Mouse (Mus musculus): ENCODE data around the gene Gm48551. TPM values are rescaled to one million over a fixed set of nuclear protein-coding genes. Genes with fewer than 3 reads are reported as not detected.

Gene Gm48551
- total and polyA plus RNA-seq, 2 experiments from 2014 or later: 0.88 to 10.2 TPM

- Histone ChIP-seq H3K9me3 (ENCODE audit: low read length) (no peaks in the 10 kb centered on the region), H3K4me1 (ENCODE audit: insufficient read depth, low read length) (no peaks in the 10 kb centered on the region), H3K27me3 (ENCODE audit: insufficient read depth, low read length) (no peaks in the 10 kb centered on the region), H3K4me2 (ENCODE audit: low read depth, low read length, poor library complexity, severe bottlenecking) (no peak overlapping the region), H3K36me3 (ENCODE audit: insufficient read depth, low read length) (peaks cover 27% of the 10 kb centered on the region), H3K27ac (ENCODE audit: low read depth, low read length) (no peak overlapping the region; the same call in 1 of the 2 replicates), H3K4me3 (ENCODE audit: low read depth, low read length) (no peak overlapping the region), H3K9ac (replicated peaks; ENCODE audit: low read length, poor library complexity, severe bottlenecking) (no peak overlapping the region)
- TF ChIP-seq CTCF (IDR thresholded peaks at IDR 0.05): no peak
- no peak for DNase-seq (ENCODE audit: low spot score)
- 57% methylated on average over 4 of the region's 5 CpGs for WGBS
- no peak for ATAC-seq (ENCODE audit: low FRiP score)
Measured at GRCm38 (mm10) chr10:81399296-81399695, 15.0 kb downstream of the Gm48551 start.

GRCm38 (mm10) chr10:81399798-81400308 lies 15.6 kb downstream of the Gm48551 start:
- H3K9me3 ChIP-seq (ENCODE audit: low read length): no peaks in the 10 kb centered on the region
- H3K4me2 ChIP-seq (ENCODE audit: low read depth, low read length, poor library complexity, severe bottlenecking): 0 out of 2 replicates have a peak overlapping the region, but pooled peaks have one; percentile 15
- H3K4me3 ChIP-seq (ENCODE audit: low read depth, low read length): no peak overlapping the region
- WGBS: 79% methylated on average over 18 of the region's 18 CpGs
- no peaks in the 10 kb centered on the region for H3K27me3 ChIP-seq (ENCODE audit: insufficient read depth, low read length)
- H3K27ac ChIP-seq (ENCODE audit: low read depth, low read length): no peak overlapping the region
- no peak for DNase-seq (ENCODE audit: low spot score)
- ATAC-seq (ENCODE audit: low FRiP score): no peak
- peaks cover 33% of the 10 kb centered on the region for H3K36me3 ChIP-seq (ENCODE audit: insufficient read depth, low read length)
- no peaks in the 10 kb centered on the region for H3K4me1 ChIP-seq (ENCODE audit: insufficient read depth, low read length)
- no peak overlapping the region for H3K9ac ChIP-seq (replicated peaks; ENCODE audit: low read length, poor library complexity, severe bottlenecking)
- no peak for TF ChIP-seq CTCF (IDR thresholded peaks at IDR 0.05)

GRCm38 (mm10) chr10:81400371-81401204 lies 16.3 kb downstream of the Gm48551 start:
- H3K9ac ChIP-seq (replicated peaks; ENCODE audit: low read length, poor library complexity, severe bottlenecking): no peak overlapping the region
- peaks cover 37% of the 10 kb centered on the region for H3K36me3 ChIP-seq (ENCODE audit: insufficient read depth, low read length)
- peak overlapping the region; percentile 15; the same call in 1 of the 2 replicates for H3K4me2 ChIP-seq (ENCODE audit: low read depth, low read length, poor library complexity, severe bottlenecking)
- ATAC-seq (ENCODE audit: low FRiP score) (no peak), DNase-seq (ENCODE audit: low spot score) (peak; percentile 59)
- 54% methylated on average over 22 of the region's 22 CpGs for WGBS
- no peaks in the 10 kb centered on the region for H3K4me1 ChIP-seq (ENCODE audit: insufficient read depth, low read length)
- no peak for TF ChIP-seq CTCF (IDR thresholded peaks at IDR 0.05)
- no peaks in the 10 kb centered on the region for H3K27me3 ChIP-seq (ENCODE audit: insufficient read depth, low read length)
- no peak overlapping the region for H3K4me3 ChIP-seq (ENCODE audit: low read depth, low read length)
- H3K9me3 ChIP-seq (ENCODE audit: low read length): no peaks in the 10 kb centered on the region
- H3K27ac ChIP-seq (ENCODE audit: low read depth, low read length): no peak overlapping the region

GRCm38 (mm10) chr10:81401205-81401520 lies 16.9 kb downstream of the Gm48551 start:
- Histone ChIP-seq H3K27me3 (ENCODE audit: insufficient read depth, low read length) (no peaks in the 10 kb centered on the region), H3K9ac (replicated peaks; ENCODE audit: low read length, poor library complexity, severe bottlenecking) (no peak overlapping the region), H3K4me3 (ENCODE audit: low read depth, low read length) (no peak overlapping the region), H3K4me1 (ENCODE audit: insufficient read depth, low read length) (no peaks in the 10 kb centered on the region), H3K4me2 (ENCODE audit: low read depth, low read length, poor library complexity, severe bottlenecking) (no peak overlapping the region), H3K27ac (ENCODE audit: low read depth, low read length) (no peak overlapping the region; the same call in 1 of the 2 replicates), H3K9me3 (ENCODE audit: low read length) (no peaks in the 10 kb centered on the region), H3K36me3 (ENCODE audit: insufficient read depth, low read length) (peaks cover 43% of the 10 kb centered on the region)
- DNase-seq (ENCODE audit: low spot score): no peak
- 37% methylated on average over 10 of the region's 10 CpGs for WGBS
- no peak for TF ChIP-seq CTCF (IDR thresholded peaks at IDR 0.05)
- ATAC-seq (ENCODE audit: low FRiP score): peak; percentile 4; the same call in 1 of the 2 replicates

- Histone ChIP-seq H3K36me3 (ENCODE audit: insufficient read depth, low read length) (peaks cover 48% of the 10 kb centered on the region), H3K9ac (replicated peaks; ENCODE audit: low read length, poor library complexity, severe bottlenecking) (no peak overlapping the region)
Measured at GRCm38 (mm10) chr10:81401521-81402226, 17.4 kb downstream of the Gm48551 start.

More at GRCm38 (mm10) chr10:81401521-81402226, 17.4 kb downstream of the Gm48551 start:
- Histone ChIP-seq H3K9me3 (ENCODE audit: low read length) (no peaks in the 10 kb centered on the region), H3K4me3 (ENCODE audit: low read depth, low read length) (no peak overlapping the region), H3K4me1 (ENCODE audit: insufficient read depth, low read length) (no peaks in the 10 kb centered on the region), H3K4me2 (ENCODE audit: low read depth, low read length, poor library complexity, severe bottlenecking) (0 out of 2 replicates have a peak overlapping the region, but pooled peaks have one; percentile 2), H3K27ac (ENCODE audit: low read depth, low read length) (peak overlapping the region; percentile 47; the same call in 1 of the 2 replicates), H3K27me3 (ENCODE audit: insufficient read depth, low read length) (no peaks in the 10 kb centered on the region)
- WGBS: 10% methylated on average over 18 of the region's 18 CpGs
- peak; percentile 29; the same call in 1 of the 2 replicates for ATAC-seq (ENCODE audit: low FRiP score)
- peak; percentile 65 for DNase-seq (ENCODE audit: low spot score)
- no peak for TF ChIP-seq CTCF (IDR thresholded peaks at IDR 0.05)

Measured in midbrain, postnatal 0 days (tissue).